In the genomic region with DNA sequence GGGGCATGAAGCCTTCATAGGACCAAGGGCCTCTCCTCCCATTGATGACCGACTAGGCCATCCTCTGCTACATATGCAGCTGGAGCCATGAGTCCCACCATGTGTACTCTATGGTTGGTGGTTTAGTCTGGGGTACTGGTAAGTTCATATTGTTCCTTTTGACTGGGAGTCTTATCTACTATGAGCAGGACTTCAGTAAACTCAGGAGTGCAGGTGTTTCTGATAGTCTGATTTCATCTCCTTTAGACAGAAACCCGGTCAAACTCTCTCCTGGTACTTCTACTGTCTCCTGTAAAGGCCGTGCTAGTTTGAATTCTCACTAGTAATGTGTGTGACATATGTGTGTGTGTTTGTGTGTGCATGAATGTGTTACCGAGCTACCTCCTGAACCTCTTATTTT, we compare ENCODE assay signal across 28 mouse cellular contexts. TPM values are rescaled to one million over a fixed set of nuclear protein-coding genes. Genes with fewer than 3 reads are reported as not detected.
DNase-seq lines count a peak whose midpoint lies in the region; ATAC-seq and TF ChIP-seq lines count a peak whose summit lies in the region.
"Had no signal": no experiment of that assay in that cellular context is flagged by ENCODE, and none has a peak within 500 bp of the region (broad histone marks: within the 10 kb centered on the region; RNA-seq: fewer than 3 reads in every experiment).

No protein-coding gene starts in this region.

- no peak overlapping the region for H3K4me3 ChIP-seq in liver, embryonic 13.5 days (replicated peaks)
- H3K4me3 ChIP-seq in liver, embryonic 14.5 days (ENCODE audit: insufficient read depth in 1 of 2, low read depth in 2 of 2, low read length in 2 of 2): no peak overlapping the region
- H3K4me3 ChIP-seq in liver, postnatal 0 days (ENCODE audit: low read depth, low read length): no peak overlapping the region
- H3K4me3 ChIP-seq: embryonic facial prominence, embryonic 12.5 days; embryonic facial prominence, embryonic 15.5 days; heart, adult 2 months had no signal

- intact Hi-C loops in heart, postnatal 25 days (cut with DNase I): no loop called here

- no peak for DNase-seq in liver, embryonic 13.5 days
- no peak for DNase-seq in liver
- no peak for DNase-seq in liver, embryonic 14.5 days (ENCODE audit: low read depth in 3 of 3, low spot score in 3 of 3)
- no peak for DNase-seq in liver, postnatal 0 days
- DNase-seq in testis, postnatal 14 days (ENCODE audit: low spot score): no peak
- DNase-seq in lung, postnatal 36 days: no peak
- no peak for DNase-seq in heart, postnatal 25 days (ENCODE audit: low spot score)
- DNase-seq: adrenal gland, adult 2 months; adrenal gland, postnatal 14 days; B cell, adult 2 months; cerebellum, adult 11 months; cerebellum, adult 2 months; cerebellum, adult 9-11 months; cerebellum, postnatal 25 days; gastrocnemius, postnatal 10 days; gastrocnemius, postnatal 36 days; heart, adult 2 months; heart, postnatal 4 days had no signal

- no peaks in the 10 kb centered on the region for H3K9me3 ChIP-seq in liver, embryonic 13.5 days (replicated peaks)
- H3K9me3 ChIP-seq in liver, embryonic 14.5 days (ENCODE audit: control insufficient read depth, low read length): no peaks in the 10 kb centered on the region
- no peaks in the 10 kb centered on the region for H3K9me3 ChIP-seq in liver, postnatal 0 days (ENCODE audit: low read length)
- H3K9me3 ChIP-seq: embryonic facial prominence, embryonic 15.5 days; G1E had no signal

- no peak overlapping the region for H3K9ac ChIP-seq in liver, embryonic 13.5 days
- H3K9ac ChIP-seq in liver, embryonic 14.5 days (replicated peaks): no peak overlapping the region
- H3K9ac ChIP-seq in liver, postnatal 0 days (replicated peaks): no peak overlapping the region
- H3K9ac ChIP-seq: embryonic facial prominence, embryonic 12.5 days; embryonic facial prominence, embryonic 15.5 days; hindbrain, embryonic 14.5 days had no signal

- H3K27ac ChIP-seq in liver, embryonic 13.5 days: no peak overlapping the region
- H3K27ac ChIP-seq in liver, embryonic 14.5 days: no peak overlapping the region
- H3K27ac ChIP-seq in liver, postnatal 0 days (ENCODE audit: low read depth): no peak overlapping the region
- H3K27ac ChIP-seq: embryonic facial prominence, embryonic 12.5 days; embryonic facial prominence, embryonic 15.5 days; heart, adult 2 months; hindbrain, embryonic 14.5 days; hindbrain, postnatal 0 days had no signal

- TF ChIP-seq EP300 in liver, embryonic 14.5 days (IDR thresholded peaks at IDR 0.05; ENCODE audit: low read depth): peak; percentile 52
- TF ChIP-seq EP300 in liver, postnatal 0 days (IDR thresholded peaks at IDR 0.05; ENCODE audit: low read depth): 0 out of 2 replicates have a peak, but pooled peaks have one; percentile 40

- no peak for TF ChIP-seq CTCF in liver, embryonic 14.5 days (IDR thresholded peaks at IDR 0.05; ENCODE audit: low read depth)
- TF ChIP-seq CTCF in liver, postnatal 0 days (IDR thresholded peaks at IDR 0.05; ENCODE audit: low read depth): no peak

- WGBS in liver, embryonic 13.5 days (ENCODE audit: insufficient replicate concordance): 49% methylated on average over 4 of the region's 4 CpGs
- WGBS in liver, embryonic 14.5 days (ENCODE audit: insufficient replicate concordance): 46% methylated on average over 4 of the region's 4 CpGs
- WGBS in liver, postnatal 0 days (ENCODE audit: insufficient replicate concordance): 59% methylated on average over 4 of the region's 4 CpGs

- 0 out of 2 replicates have a peak, but pooled peaks have one; percentile 20 for ATAC-seq in liver, embryonic 13.5 days (ENCODE audit: low read depth)
- no peak for ATAC-seq in liver, embryonic 14.5 days (ENCODE audit: insufficient read depth)
- ATAC-seq in liver, postnatal 0 days: no peak
- ATAC-seq: forebrain, embryonic 14.5 days; hindbrain, postnatal 0 days had no signal

- no peaks in the 10 kb centered on the region for H3K36me3 ChIP-seq in liver, embryonic 13.5 days
- H3K36me3 ChIP-seq in liver, embryonic 14.5 days (replicated peaks; ENCODE audit: control insufficient read depth, insufficient read depth, low read depth): no peaks in the 10 kb centered on the region
- H3K36me3 ChIP-seq in liver, postnatal 0 days (replicated peaks; ENCODE audit: insufficient read depth, low read length): no peaks in the 10 kb centered on the region
- H3K36me3 ChIP-seq: embryonic facial prominence, embryonic 12.5 days; embryonic facial prominence, embryonic 15.5 days; G1E had no signal

- peaks cover 15% of the 10 kb centered on the region for H3K4me1 ChIP-seq in liver, embryonic 13.5 days (replicated peaks)
- H3K4me1 ChIP-seq in liver, embryonic 14.5 days (replicated peaks; ENCODE audit: control insufficient read depth in 2 of 2, insufficient read depth in 2 of 2, low read length in 1 of 2): peaks cover 0 to 4% of the 10 kb centered on the region in 2 experiments; a peak in 2 of 4 replicates
- no peaks in the 10 kb centered on the region; the same call in 1 of the 2 replicates for H3K4me1 ChIP-seq in liver, postnatal 0 days (ENCODE audit: insufficient read depth)
- H3K4me1 ChIP-seq: embryonic facial prominence, embryonic 12.5 days; embryonic facial prominence, embryonic 15.5 days had no signal

- no peak overlapping the region for H3K4me2 ChIP-seq in liver, embryonic 13.5 days
- no peak overlapping the region for H3K4me2 ChIP-seq in liver, embryonic 14.5 days (ENCODE audit: low read depth)
- no peak overlapping the region for H3K4me2 ChIP-seq in liver, postnatal 0 days (ENCODE audit: low read depth, low read length)
- H3K4me2 ChIP-seq: embryonic facial prominence, embryonic 12.5 days; embryonic facial prominence, embryonic 15.5 days; heart, embryonic 11.5 days; hindbrain, embryonic 14.5 days had no signal

- no peaks in the 10 kb centered on the region for H3K27me3 ChIP-seq in liver, embryonic 13.5 days
- no peaks in the 10 kb centered on the region for H3K27me3 ChIP-seq in liver, embryonic 14.5 days (ENCODE audit: control insufficient read depth, insufficient read depth, low read length)
- H3K27me3 ChIP-seq in liver, postnatal 0 days (ENCODE audit: insufficient read depth, low read length): no peaks in the 10 kb centered on the region
- H3K27me3 ChIP-seq: CH12.LX; embryonic facial prominence, embryonic 12.5 days had no signal

RNA-seq across cellular contexts. Expression of a gene that starts 32.8 kb away (rescaled TPM):
- polyA plus RNA-seq in liver, embryonic 13.5 days (2015; fragmentation: Nextera tagmentation; extraction: Ambion mirVana): 0.05 TPM in 1 of 2 replicates, not detected in the other
- 0.04 and 0.08 TPM in 2 replicates for polyA plus RNA-seq in liver, embryonic 14.5 days (2012; rRNA removed)
- 0.09 TPM in 1 of 2 replicates, not detected in the other for polyA plus RNA-seq in liver, embryonic 14.5 days (2014; fragmentation: Nextera tagmentation; extraction: Ambion mirVana)
- polyA plus RNA-seq in liver, postnatal 0 days (2015; fragmentation: Nextera tagmentation; extraction: Ambion mirVana): not detected in 2 replicates
- 1 to 10 TPM; 6.5 to 9.2 TPM for total RNA-seq in heart, postnatal 25 days (2021)
- total RNA-seq: CH12.LX; granulocyte monocyte progenitor cell, adult 5-6 weeks had no signal
- polyA plus RNA-seq: forebrain, embryonic 11.5 days had no signal

RNA-seq across cellular contexts. Expression of a gene that starts 41.9 kb away (rescaled TPM):
- 7.3 and 10.0 TPM in 2 replicates for polyA plus RNA-seq in liver, embryonic 13.5 days (2015; fragmentation: Nextera tagmentation; extraction: Ambion mirVana)
- polyA plus RNA-seq in liver, embryonic 14.5 days (2012; rRNA removed): 22.5 and 25.1 TPM in 2 replicates
- 11.1 and 11.9 TPM in 2 replicates for polyA plus RNA-seq in liver, embryonic 14.5 days (2014; fragmentation: Nextera tagmentation; extraction: Ambion mirVana)
- 2.3 and 2.8 TPM in 2 replicates for polyA plus RNA-seq in liver, postnatal 0 days (2015; fragmentation: Nextera tagmentation; extraction: Ambion mirVana)
- total RNA-seq in heart, postnatal 25 days (2021): 10 to 100 TPM; 34.1 to 67.0 TPM
- total RNA-seq: granulocyte monocyte progenitor cell, adult 5-6 weeks had no signal
